Mouse (Mus musculus) stomach, postnatal 0 days (tissue): ENCODE measurements at regions not wholly inside any gene's neighbourhood (a gene's known extent, or its start where the extent isn't known, plus 50 kb on each side); places are given as distances from the start of the nearest gene placed in this dataset.

Experiments used
- ATAC-seq: fragments of 200-750 bp; cut with Nextera tagmentation; 2 replicates; pipeline ENCODE4 v1.8.0; 2017; ENCODE audit not compliant: low FRiP score, low TSS enrichment
- DNase-seq: peaks from one replicate; pipeline ENCODE4 v3.0.0-alpha.2; 2016; ENCODE audit warnings: low spot score
- H3K27ac ChIP-seq: fragments of 300-500 bp; sonication (generic); replicated peaks from 2 replicates; pipeline ENCODE4 v1.5.1; 2014; ENCODE audit warnings: mild to moderate bottlenecking, control low read depth
- H3K27me3 ChIP-seq: fragments of 300-500 bp; sonication (generic); 2 replicates; pipeline ENCODE4 v1.6.1; 2014; ENCODE audit warnings: low read length; ENCODE audit not compliant: control insufficient read depth, insufficient read depth
- H3K36me3 ChIP-seq: fragments of 300-500 bp; sonication (generic); 2 replicates; pipeline ENCODE4 v1.6.1; 2014; ENCODE audit warnings: low read length, mixed read lengths; ENCODE audit not compliant: control insufficient read depth, insufficient read depth
- H3K4me1 ChIP-seq: fragments of 300-500 bp; sonication (generic); replicated peaks from 2 replicates; pipeline ENCODE4 v1.6.1; 2014; ENCODE audit warnings: antibody characterized with exemption; ENCODE audit not compliant: control insufficient read depth, insufficient read depth
- H3K4me2 ChIP-seq: fragments of 300-500 bp; sonication (generic); replicated peaks from 2 replicates; pipeline ENCODE4 v1.6.1; 2014; ENCODE audit warnings: low read depth, mild to moderate bottlenecking, control low read depth, moderate library complexity
- H3K4me3 ChIP-seq: fragments of 300-500 bp; sonication (generic); 2 replicates; pipeline ENCODE4 v1.5.1; 2014; ENCODE audit warnings: low read depth, low read length, control low read depth
- H3K9ac ChIP-seq: fragments of 300-500 bp; sonication (generic); 2 replicates; pipeline ENCODE4 v1.6.1; 2014; ENCODE audit warnings: mild to moderate bottlenecking, low read length, control low read depth, mixed read lengths
- H3K9me3 ChIP-seq: fragments of 300-500 bp; sonication (generic); 2 replicates; pipeline ENCODE4 v1.6.1; 2016; ENCODE audit warnings: low read length; ENCODE audit not compliant: control insufficient read depth
- CTCF ChIP-seq: IDR thresholded peaks from 2 replicates; pipeline ENCODE4 v1.5.1; 2016; ENCODE audit warnings: antibody characterized with exemption, low read depth, mild to moderate bottlenecking, moderate library complexity
- EP300 ChIP-seq: optimal IDR thresholded peaks from 2 replicates; pipeline ENCODE3; 2016; ENCODE audit warnings: antibody characterized with exemption
- WGBS: fragments of 180-500 bp; shearing (Covaris S2); extraction: QIAGEN DNeasy Blood & Tissue Kit; methylation state at CpG from one replicate; pipeline ENCODE4 v1.1.7; 2014; 5-methylcytosine and 5-hydroxymethylcytosine counted together

DNA sequence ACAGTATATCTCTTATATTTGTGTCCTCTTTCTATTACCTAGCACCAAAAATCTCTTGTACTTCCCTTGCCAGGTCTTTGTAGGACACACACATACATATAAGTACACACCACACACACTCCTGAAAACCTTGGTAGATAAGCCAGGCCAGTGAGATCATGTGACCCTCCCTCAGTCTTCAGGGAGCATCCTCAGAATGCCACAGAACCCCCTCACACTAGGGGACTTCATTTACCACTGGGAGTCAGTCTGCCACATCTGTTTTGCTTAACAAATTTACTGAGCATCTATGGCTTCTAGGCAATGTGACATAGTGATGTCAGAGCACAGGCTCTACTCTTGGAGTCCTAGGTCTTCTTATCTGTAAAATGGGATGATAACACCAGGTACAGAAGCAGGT is 67.3 kb upstream of the Haao start:
- Histone ChIP-seq H3K4me1 (peaks cover 19% of the 10 kb centered on the region), H3K27ac (no peak overlapping the region), H3K9ac (no peak overlapping the region), H3K9me3 (no peaks in the 10 kb centered on the region), H3K4me3 (no peak overlapping the region), H3K4me2 (no peak overlapping the region), H3K27me3 (no peaks in the 10 kb centered on the region), H3K36me3 (no peaks in the 10 kb centered on the region)
- DNase-seq (no peak), ATAC-seq (no peak)
- TF ChIP-seq CTCF, result no peak
- TF ChIP-seq EP300, result no peak

DNA sequence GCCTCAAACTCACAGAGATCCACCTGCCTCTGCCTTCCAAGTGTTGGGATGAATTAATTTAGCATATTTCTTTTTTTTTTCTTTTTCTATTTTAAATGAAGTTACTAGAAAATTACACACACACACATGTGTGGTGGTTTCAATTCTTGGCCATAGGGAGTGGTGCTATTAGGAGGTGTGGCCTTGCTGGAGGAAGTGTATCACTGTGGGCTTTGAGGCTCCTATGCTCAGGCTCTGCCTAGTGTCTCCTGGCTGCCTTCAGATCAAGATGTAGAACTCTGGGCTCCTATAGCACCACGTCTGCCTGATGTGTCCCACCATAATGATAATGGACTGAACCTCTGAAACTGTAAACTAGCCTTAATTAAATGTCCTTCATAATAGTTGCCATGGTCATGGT is 66.8 kb upstream of the Haao start:
- H3K9ac ChIP-seq, result no peak overlapping the region
- no peaks in the 10 kb centered on the region for H3K27me3 ChIP-seq
- H3K4me3 ChIP-seq, result no peak overlapping the region
- WGBS, result 79% methylated on average over 1 of the region's 1 CpGs
- ATAC-seq, result no peak
- no peak overlapping the region for H3K4me2 ChIP-seq
- no peak overlapping the region for H3K27ac ChIP-seq
- H3K4me1 ChIP-seq, result peaks cover 19% of the 10 kb centered on the region
- no peaks in the 10 kb centered on the region for H3K9me3 ChIP-seq
- no peak for DNase-seq
- H3K36me3 ChIP-seq, result no peaks in the 10 kb centered on the region
- TF ChIP-seq EP300 (no peak), CTCF (no peak)

DNA sequence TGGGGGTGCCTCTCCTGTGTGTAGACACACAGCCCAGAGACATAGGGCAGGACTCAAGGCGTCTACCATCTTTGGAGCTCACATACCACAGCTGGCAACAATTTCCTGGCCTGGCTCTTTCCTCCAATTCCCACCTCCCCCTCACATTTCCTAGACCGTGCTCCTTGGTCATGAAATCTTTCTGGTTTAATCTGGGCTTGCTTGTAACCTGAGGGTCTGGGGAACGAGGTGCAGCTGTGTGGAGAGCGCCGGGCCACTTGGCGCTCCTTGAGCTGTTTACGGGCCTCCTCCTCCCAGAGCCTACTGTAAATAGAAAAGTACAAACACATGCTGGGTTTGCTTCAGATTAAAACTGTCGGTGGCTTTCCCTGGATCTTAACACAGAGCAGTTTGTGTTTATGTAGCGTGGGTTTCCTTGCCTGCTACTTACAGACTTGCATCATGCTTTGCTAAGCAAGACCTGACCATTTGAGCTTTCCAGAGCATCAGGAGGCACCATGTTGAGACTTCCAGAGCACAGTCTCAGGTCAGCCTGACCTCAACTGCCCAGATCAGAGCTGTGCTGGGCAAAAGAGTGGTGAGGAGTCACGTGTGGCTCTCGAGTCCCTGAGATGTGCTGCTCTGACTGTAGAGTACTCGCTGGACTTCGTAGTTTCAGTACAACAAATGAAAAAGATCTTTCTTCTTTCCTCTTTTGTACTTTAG is 66.1 kb upstream of the Haao start:
- H3K9me3 ChIP-seq, result no peaks in the 10 kb centered on the region
- no peak overlapping the region for H3K4me3 ChIP-seq
- H3K4me2 ChIP-seq, result no peak overlapping the region
- H3K27me3 ChIP-seq, result no peaks in the 10 kb centered on the region
- H3K36me3 ChIP-seq, result no peaks in the 10 kb centered on the region
- DNase-seq, result no peak
- 58% methylated on average over 13 of the region's 13 CpGs for WGBS
- H3K27ac ChIP-seq, result peak overlapping the region; percentile 40; the same call in 1 of the 2 replicates
- no peak for ATAC-seq
- H3K4me1 ChIP-seq, result peaks cover 19% of the 10 kb centered on the region
- H3K9ac ChIP-seq, result no peak overlapping the region
- TF ChIP-seq CTCF (no peak), EP300 (no peak)

DNA sequence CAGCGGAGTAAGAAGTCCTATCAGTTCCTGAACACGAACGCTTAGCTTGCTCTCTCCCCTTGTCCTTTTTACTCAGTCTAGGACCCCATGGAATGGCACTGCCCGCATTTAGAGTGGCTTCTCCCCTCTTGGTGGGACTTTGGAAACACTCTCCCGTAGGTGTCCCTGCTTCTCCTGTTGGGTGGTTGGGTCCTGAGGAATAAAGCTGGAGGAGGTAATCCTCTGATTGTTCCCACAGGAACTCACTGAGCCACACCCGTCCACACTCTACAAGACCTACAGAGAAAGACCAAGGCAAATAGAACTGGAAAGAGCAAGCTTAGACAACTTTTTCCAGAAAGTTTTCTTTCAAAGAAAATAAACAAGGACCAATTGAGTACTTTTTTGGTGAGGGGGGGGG is 64.7 kb upstream of the Haao start:
- no peak overlapping the region for H3K9ac ChIP-seq
- no peaks in the 10 kb centered on the region for H3K27me3 ChIP-seq
- no peak for TF ChIP-seq CTCF
- TF ChIP-seq EP300, result no peak
- 69% methylated on average over 6 of the region's 6 CpGs for WGBS
- peaks cover 13% of the 10 kb centered on the region for H3K4me1 ChIP-seq
- no peaks in the 10 kb centered on the region for H3K36me3 ChIP-seq
- H3K4me2 ChIP-seq, result no peak overlapping the region
- DNase-seq (no peak), ATAC-seq (no peak)
- H3K9me3 ChIP-seq, result no peaks in the 10 kb centered on the region
- no peak overlapping the region for H3K4me3 ChIP-seq
- H3K27ac ChIP-seq, result no peak overlapping the region; the same call in 1 of the 2 replicates

DNA sequence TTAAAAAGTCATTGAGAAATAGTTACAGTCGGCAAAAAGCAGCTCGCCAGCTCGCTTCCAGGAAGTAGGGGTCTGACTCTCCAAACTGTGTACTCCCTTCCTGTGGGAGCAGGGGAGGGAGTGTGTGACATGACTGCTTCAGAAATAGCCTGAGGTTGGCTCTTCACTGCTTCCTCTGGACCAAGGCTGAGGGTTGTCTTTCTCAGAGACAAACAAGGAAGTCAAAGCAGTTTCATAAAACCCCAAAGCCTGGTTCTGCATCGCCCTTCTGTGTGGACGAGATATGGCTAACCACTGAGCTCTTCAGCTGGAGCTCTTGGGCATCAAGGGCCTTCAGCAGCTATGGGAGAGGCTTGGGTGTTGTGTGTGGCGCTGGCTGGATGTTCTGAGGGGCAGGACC is 61.0 kb upstream of the Haao start:
- Histone ChIP-seq H3K9ac (no peak overlapping the region), H3K36me3 (no peaks in the 10 kb centered on the region), H3K9me3 (no peaks in the 10 kb centered on the region), H3K4me1 (0 out of 2 replicates have a peak, but pooled peaks cover 4% of the 10 kb centered on the region), H3K4me2 (no peak overlapping the region), H3K27ac (no peak overlapping the region), H3K4me3 (no peak overlapping the region), H3K27me3 (no peaks in the 10 kb centered on the region)
- TF ChIP-seq CTCF (no peak), EP300 (no peak)
- no peak for ATAC-seq
- DNase-seq, result no peak
- 75% methylated on average over 5 of the region's 6 CpGs for WGBS

GRCm38 (mm10) chr17:83907538-83907937 is 59.8 kb upstream of the Haao start:
- Histone ChIP-seq H3K4me3 (no peak overlapping the region), H3K27ac (no peak overlapping the region), H3K36me3 (no peaks in the 10 kb centered on the region), H3K9ac (no peak overlapping the region), H3K4me1 (no peaks in the 10 kb centered on the region), H3K9me3 (no peaks in the 10 kb centered on the region), H3K4me2 (no peak overlapping the region), H3K27me3 (no peaks in the 10 kb centered on the region)
- no peak for TF ChIP-seq EP300
- 83% methylated on average over 3 of the region's 3 CpGs for WGBS
- DNase-seq, result no peak
- no peak for ATAC-seq
